Mouse (Mus musculus): ENCODE results near the gene Tmem238.

- TF ChIP-seq EP300 (optimal IDR thresholded peaks at IDR 0.05) (no peak), CTCF (IDR thresholded peaks at IDR 0.05; ENCODE audit: low read depth) (no peak)
Measured at GRCm38 (mm10) chr7:4743354-4743753, 46.1 kb downstream of the Tmem238 start.

All from stomach, postnatal 0 days (tissue).